Mouse (Mus musculus): Measurements from ENCODE around the gene Dclre1a.

GRCm38 (mm10) chr19:56487339-56487738 lies 60.7 kb downstream of the Dclre1a start:
- TF ChIP-seq CTCF (conservative IDR thresholded peaks at IDR 0.05; ENCODE audit: low read length) (no peak), POU5F1 (IDR thresholded peaks at IDR 0.05; ENCODE audit: borderline replicate concordance, low read length) (no peak), NANOG (IDR thresholded peaks at IDR 0.05; ENCODE audit: borderline replicate concordance, low read length) (no peak)
